Mouse (Mus musculus) liver, embryonic 18 days (tissue): ENCODE data around the gene Poll. TPM values are rescaled to one million over a fixed set of nuclear protein-coding genes. Genes with fewer than 3 reads are reported as not detected.

Experiments
- polyA plus RNA-seq: library from polyadenylated mRNA; depleted of rRNA; stranded (reverse); fragments of >200 nt; gene quantifications from 2 replicates; pipeline ENCODE4 v1.2.3, GENCODE M21; 2012; rRNA removed

Poll gene
- 3.7 and 4.0 TPM in 2 replicates for polyA plus RNA-seq

DNA sequence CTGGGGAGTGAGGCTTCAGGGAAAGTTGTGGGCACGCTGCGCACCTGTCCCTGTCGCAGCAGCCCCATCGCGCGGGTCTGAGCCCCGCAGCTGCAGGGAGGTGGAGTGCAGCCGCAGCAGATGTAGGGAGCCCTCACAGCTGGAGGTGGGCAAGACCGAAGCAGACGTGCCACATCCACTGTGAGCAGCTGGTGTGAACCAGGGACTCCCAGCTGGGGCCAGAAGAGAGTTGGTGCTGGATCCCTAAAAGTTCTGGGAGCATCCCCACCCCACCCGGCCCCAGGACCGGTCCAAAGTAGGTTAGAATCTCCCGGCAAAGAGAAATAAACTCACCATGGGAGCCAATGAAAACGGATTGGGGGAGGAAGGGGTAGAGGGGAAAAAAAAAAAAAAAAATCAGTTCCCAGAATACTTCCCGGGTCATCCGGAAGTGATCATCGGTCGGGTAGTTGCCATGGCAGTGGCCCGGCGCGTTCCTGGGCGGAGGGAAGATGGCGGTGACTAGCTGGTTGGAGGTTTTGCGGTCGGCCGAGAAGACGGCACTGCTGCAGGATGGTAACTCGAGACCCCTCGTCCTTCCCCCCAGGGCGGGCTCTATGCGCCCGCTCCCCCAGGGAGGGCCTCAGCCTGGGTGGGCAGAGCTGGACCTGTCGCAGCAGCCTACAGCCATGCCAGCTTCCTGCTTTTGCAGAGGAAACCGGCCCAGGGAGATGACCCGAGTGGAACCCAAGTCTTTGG is at the start of gene Poll, which contains the start of gene Gm17018:
Gene Poll, minus strand, starts transcription at position 379 of the 738 bp plus-strand sequence.
Gene Gm17018, plus strand, starts transcription at position 463 of the 738 bp plus-strand sequence.

Other genes starting within 250 kb of the Poll start
- gene Btrc, start 196.8 kb downstream of the Poll start, polyA plus RNA-seq, result 21.1 and 21.2 TPM in 2 replicates
- gene Gm17018, start 84 bp upstream of the Poll start, polyA plus RNA-seq, result 5.7 and 5.8 TPM in 2 replicates
- 12.5 and 14.6 TPM in 2 replicates for gene Fbxw4, start 99.8 kb upstream of the Poll start, polyA plus RNA-seq
- 0.05 TPM in 1 of 2 replicates, not detected in the other for gene Fgf8, start 182.4 kb upstream of the Poll start, polyA plus RNA-seq
- 37.0 and 37.3 TPM in 2 replicates for gene Npm3, start 189.1 kb upstream of the Poll start, polyA plus RNA-seq
- 26.6 and 28.4 TPM in 2 replicates for gene Mgea5, start 223.3 kb upstream of the Poll start, polyA plus RNA-seq